Mouse (Mus musculus): ENCODE data around the gene Hspb8.

DNA sequence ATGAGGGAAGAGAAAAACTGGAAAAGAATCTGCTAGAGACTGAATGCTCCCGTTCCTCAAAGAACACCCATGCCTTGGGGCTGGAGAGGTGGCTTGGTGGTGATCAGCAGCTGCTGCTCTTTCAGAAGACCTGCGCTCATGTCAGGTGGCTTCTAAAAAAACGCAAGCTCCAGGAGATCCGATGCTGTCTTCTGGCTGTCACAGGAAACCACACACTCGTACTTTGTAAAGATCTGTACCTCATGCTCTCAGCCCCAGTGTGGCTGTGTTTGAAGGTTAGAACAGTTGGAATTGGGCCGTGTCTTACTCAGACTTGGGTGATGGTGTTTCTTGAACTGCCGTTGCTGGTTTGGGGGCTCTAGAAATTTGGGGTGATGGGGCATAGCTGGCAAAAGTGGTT, 42.3 kb downstream of the Hspb8 start:
- TF ChIP-seq CTCF (IDR thresholded peaks at IDR 0.05; ENCODE audit: low read depth) (no peak), EP300 (IDR thresholded peaks at IDR 0.05; ENCODE audit: low read depth) (no peak)

Measured in liver, embryonic 14.5 days (tissue).